Mouse (Mus musculus): ENCODE measurements around the gene Vamp2.

GRCm38 (mm10) chr11:69103531-69104435 is 15.5 kb downstream of the Vamp2 start:
- TF ChIP-seq CEBPB (IDR thresholded peaks at IDR 0.05; ENCODE audit: low read depth): no peak
- no peak for TF ChIP-seq MYOG (IDR thresholded peaks at IDR 0.05; ENCODE audit: control insufficient read depth, extremely low read depth, insufficient read length)
- TF ChIP-seq CTCF (IDR thresholded peaks at IDR 0.05; ENCODE audit: control insufficient read depth, insufficient read depth, insufficient read length): no peak
- TF ChIP-seq MAX (IDR thresholded peaks at IDR 0.05): no peak
- no peak for TF ChIP-seq USF1 (IDR thresholded peaks at IDR 0.05; ENCODE audit: low read depth)
- no peak for TF ChIP-seq FOSL1 (IDR thresholded peaks at IDR 0.05; ENCODE audit: insufficient read depth, low read length, poor library complexity, severe bottlenecking)

Data from C2C12 (cell line).